Mouse (Mus musculus) monocyte, adult 2 months (primary cell): Measurements from ENCODE around the gene Gm21992.

ENCODE experiments used
- DNase-seq, 2 experiments: peaks; one replicate each; pipeline ENCODE4 v3.0.0; 2022; ENCODE audit warnings: low spot score in 2 of 2, low read depth in 1 of 2

The Gm21992 gene

DNA sequence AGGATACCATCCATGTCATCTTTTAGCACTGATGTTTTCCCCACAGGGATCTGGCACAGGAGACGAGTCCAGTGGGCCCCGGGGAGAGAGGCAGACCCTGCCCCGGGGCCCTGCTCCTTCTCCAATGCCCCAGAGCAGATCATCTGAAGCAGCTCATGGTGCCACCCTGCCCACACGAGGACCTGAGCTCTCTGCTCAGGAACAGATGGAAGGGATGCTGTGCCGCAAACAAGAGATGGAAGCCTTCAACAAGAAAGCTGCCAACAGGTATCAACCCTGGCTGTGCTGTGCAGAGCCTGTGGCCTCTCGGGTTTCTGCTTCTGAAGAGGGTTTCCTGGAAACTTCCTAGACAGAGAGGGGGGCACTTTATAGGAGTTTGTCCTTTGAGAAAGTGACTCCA lies 61.4 kb downstream of the Gm21992 start:
- no peak for DNase-seq

GRCm38 (mm10) chr19:4748493-4748892 lies 62.9 kb downstream of the Gm21992 start:
- no peak for DNase-seq

- no peak for DNase-seq
Measured at GRCm38 (mm10) chr19:4747631-4748312, 63.6 kb downstream of the Gm21992 start.

GRCm38 (mm10) chr19:4746611-4747010 lies 64.8 kb downstream of the Gm21992 start:
- DNase-seq: no peak

DNA sequence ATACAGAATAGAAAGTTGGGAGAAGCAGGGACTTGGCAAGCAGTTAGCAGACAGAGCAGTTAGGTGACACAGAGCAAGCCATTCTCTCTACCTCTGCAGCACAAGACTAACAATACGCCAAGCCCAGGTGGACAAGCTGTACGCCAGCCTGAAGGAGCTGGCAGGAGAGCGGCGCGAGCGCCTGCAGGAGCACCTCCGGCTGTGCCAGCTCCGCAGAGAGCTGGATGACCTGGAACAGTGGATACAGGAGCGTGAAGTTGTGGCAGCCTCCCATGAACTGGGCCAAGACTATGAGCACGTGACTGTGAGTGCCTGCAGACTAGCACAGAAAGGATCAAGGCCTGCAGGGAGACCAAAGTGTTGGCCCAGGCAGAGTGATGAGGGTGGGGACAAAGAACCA lies 65.7 kb downstream of the Gm21992 start:
- DNase-seq: no peak

- no peak for DNase-seq
Measured at GRCm38 (mm10) chr19:4745057-4745456, 66.4 kb downstream of the Gm21992 start.

- DNase-seq: no peak
Measured at GRCm38 (mm10) chr19:4744026-4744425, 67.4 kb downstream of the Gm21992 start.

- no peak for DNase-seq
Measured at GRCm38 (mm10) chr19:4743524-4743923, 67.9 kb downstream of the Gm21992 start.

DNA sequence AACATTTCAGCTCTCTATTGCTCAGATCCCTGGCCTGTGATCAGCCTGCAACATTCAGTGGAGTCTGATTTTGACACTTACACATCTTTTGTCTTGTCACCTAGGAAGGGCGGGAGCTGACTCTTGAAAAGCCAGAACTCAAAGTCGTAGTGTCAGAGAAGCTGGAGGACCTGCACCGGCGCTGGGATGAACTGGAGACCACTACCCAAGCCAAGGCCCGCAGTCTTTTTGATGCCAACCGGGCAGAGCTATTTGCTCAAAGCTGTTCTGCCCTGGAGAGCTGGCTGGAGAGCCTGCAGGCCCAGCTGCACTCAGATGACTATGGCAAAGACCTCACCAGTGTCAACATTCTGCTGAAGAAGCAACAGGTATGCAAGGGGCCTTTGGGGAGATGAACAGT lies 69.2 kb downstream of the Gm21992 start:
- DNase-seq: no peak

GRCm38 (mm10) chr19:4741482-4741881 lies 69.9 kb downstream of the Gm21992 start:
- DNase-seq: no peak

GRCm38 (mm10) chr19:4739762-4740161 lies 71.7 kb downstream of the Gm21992 start:
- DNase-seq: no peak

DNA sequence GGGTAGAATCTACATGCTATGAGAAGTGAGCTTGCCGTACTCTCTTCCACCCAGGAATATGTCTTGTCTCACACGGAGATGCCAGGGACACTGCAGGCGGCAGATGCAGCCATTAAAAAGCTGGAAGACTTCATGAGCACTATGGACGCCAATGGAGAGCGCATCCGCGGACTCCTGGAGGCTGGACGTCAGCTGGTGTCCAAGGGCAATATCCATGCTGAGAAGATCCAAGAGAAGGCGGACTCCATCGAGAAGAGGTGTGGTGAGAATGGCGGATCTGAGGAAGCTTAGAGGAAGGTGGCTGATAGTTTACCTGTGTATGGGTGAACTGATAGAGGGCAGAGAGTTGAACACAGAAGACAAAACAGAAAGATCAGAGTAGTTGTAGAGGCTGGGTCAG lies 72.4 kb downstream of the Gm21992 start:
- no peak for DNase-seq

GRCm38 (mm10) chr19:4737866-4738265 lies 73.5 kb downstream of the Gm21992 start:
- DNase-seq: no peak

GRCm38 (mm10) chr19:4733052-4733451 lies 78.4 kb downstream of the Gm21992 start:
- DNase-seq: no peak

GRCm38 (mm10) chr19:4729186-4729585 lies 82.2 kb downstream of the Gm21992 start:
- DNase-seq: no peak

DNA sequence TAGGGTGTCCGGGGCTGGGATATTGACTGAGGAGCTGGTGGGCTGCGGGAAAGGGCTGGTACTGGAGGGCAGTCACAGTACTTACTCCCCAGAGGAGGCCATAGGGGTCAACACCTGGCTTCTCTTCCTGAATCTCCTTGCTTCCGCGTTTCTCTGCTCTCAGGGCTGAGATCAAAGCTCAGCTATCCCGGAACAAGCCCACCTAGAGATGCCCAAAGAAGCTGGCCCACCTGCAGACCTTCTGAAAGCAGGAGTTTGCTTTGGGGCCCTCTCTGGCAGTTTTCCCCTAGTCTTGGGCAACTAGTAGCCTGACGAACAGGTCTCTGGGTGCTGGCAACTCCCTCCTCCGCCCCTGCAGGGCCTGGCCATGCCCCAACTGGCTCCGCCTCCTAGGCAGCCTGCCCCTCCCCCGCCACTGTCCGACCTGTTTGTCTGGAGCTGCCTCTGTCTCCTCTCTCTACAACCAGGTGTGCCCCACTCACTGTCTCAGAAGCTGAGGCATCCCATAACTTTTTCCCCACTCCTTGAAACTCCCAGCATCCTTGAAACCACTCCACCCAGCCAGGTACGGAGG lies 90.7 kb downstream of the Gm21992 start:
- no peak for DNase-seq

DNA sequence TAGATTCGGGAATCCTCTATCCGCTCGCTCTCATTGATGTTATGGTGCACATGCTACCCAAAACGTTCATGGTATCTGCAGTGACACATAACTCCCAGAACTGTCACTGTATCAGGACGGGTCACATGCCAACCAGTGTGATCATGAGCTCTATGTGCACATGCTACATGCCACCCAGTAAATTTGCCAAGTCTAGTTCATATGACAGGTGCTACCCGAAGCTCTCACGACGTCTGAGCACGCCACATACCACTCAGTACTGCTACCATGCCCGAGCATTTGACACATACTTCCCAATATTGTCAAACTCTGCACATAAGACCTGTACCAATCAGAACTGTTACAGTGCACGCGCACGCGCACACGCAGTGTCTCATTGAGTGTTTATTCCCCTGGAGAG lies 91.3 kb downstream of the Gm21992 start:
- DNase-seq: no peak

DNA sequence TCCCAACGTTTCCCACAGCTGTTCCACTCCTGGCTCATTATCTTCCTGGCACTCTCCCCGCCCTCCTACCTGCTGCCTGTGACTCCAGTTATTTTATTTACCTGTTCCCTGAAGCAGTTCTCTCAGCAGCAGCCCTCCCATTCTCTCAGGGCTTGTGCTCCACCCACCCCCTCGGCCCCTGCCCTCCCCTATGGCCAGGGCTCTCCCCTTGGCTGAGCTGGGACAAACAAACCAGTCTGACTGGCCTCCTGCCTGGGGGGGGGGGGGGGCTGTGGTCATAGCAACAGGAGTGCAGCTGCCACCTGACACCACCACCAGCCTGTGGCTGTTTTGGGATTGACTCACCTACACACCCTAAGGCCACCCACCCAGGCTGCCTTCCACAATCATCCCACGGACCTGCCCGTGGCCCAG lies 92.1 kb downstream of the Gm21992 start:
- DNase-seq: no peak

- DNase-seq: no peak
Measured at GRCm38 (mm10) chr19:4718716-4719115, 92.7 kb downstream of the Gm21992 start.

DNA sequence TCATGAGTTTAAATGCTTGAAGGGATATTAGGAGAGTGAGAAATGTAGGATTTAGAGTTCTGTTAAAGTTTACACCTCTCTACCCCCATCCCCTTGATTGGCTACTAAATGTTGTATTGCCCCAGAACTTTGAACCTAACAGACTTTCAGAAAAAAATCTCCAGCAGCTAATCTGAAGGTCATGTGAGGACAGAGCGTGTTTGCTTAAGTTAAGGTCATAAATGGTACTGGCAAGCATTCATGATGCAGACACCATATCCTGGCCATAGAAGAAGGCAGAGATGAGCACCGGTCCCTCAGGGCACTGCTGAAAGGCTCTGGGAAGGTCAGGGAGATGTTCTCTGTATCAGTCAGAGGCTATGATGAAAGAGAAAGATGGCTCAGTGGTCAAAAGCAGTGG lies 94.1 kb downstream of the Gm21992 start:
- DNase-seq: no peak

GRCm38 (mm10) chr19:4716756-4717155 lies 94.7 kb downstream of the Gm21992 start:
- DNase-seq: no peak

GRCm38 (mm10) chr19:4713886-4714285 lies 97.5 kb downstream of the Gm21992 start:
- DNase-seq: no peak
